Mouse (Mus musculus) spleen, embryonic (tissue): ENCODE results near the gene Cpne2.

Source experiments
- CTCF ChIA-PET: fragments of 350-600 bp; sonication (Branson Sonifier 250); formaldehyde crosslinking; loops from one replicate; lab custom pipeline; 2022; lab: Charles Lee

Cpne2 gene

GRCm38 (mm10) chr8:94534612-94535011 is 1.8 kb downstream of the Cpne2 start:
- CTCF ChIA-PET = interaction anchor here (0.6 kb wide), 1 partner anchor 186 kb away, joined by 4 read pairs; no protein-coding TSS in a partner anchor

DNA sequence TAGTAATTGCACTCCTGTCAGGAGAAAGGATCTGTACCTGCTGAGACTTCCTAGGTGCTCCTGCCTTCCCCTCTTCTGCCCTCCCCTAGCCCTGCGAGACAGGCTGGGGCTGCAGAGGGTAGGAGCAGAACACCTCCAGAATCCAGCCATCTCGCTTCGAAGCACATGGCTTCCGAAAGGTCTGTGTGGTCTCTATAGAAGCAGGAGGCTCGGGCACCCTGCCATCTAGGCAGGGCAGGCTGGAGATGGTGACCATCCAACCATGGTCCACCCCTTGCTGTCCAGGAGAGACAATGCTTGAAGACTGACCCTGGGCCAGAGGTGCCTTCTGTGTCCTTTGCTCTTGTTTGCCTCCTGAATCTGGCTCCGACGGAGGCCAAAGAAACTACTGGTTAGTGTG is 2.8 kb downstream of the Cpne2 start:
- CTCF ChIA-PET = no interaction called here

- CTCF ChIA-PET = no interaction called here
Observed at GRCm38 (mm10) chr8:94537456-94537855, 4.7 kb downstream of the Cpne2 start.

GRCm38 (mm10) chr8:94540025-94540424 is 7.2 kb downstream of the Cpne2 start:
- CTCF ChIA-PET = no interaction called here

DNA sequence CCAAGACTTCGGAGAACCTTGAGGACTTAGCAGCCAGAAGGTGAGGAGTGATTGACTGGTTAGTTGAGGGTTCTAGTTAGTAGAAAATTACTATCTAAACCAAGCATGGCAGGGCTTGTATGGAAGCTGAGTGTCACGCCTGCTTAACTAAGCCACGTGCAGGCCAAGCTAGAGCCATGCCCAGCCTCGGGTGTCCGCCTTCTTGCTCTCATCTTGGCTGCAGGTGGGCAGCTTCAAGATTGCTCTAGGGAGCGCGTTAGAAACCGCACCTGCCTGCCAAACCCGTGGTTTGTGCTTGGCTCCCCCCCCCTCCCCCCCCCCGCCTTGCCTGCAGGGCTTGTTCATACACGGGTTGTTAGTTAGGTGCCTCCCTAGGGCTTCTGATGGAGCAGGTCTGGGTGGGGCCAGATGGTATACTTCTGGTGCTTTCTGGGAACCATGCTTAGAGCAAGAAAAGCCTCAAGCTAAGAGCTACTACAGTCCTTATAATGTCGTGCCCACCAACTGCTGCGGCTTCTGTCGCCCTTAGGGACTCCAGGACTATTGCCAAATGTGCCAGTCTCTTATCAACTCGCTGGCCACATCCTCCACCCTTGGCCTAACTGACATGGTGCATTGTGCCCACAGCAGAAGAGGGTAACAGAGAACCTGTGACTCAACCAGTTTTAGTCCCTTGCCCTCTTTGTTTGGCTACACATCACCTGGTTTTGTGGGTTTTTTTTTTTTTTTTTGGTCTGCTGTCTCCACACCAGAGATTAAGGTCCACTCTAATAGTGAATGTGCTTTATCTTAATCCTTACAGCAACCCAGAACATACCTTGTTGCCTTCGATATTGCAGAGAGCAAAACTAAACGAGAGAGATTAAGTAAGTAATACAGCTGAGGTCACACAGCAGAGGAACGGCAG is 8.4 kb downstream of the Cpne2 start:
- CTCF ChIA-PET = no interaction called here

DNA sequence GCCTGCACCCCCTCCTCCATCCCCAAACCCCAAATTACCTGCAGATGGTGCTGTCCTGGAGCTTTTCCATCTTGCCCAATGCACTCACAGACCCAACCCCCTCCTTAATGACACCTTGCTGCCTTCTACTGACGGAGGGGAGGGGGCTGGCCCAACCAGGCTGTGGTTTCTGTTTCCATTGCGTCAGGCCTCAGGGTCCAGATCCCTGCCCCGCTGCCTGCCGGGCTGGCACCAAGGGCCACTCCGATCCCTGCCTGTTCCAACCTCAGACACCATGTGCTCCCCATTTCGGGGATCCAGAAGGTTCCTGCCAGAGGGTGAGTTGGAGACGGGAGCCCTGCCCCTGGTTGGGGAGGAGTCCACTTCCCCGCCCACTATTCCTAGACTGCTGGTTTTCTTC is 11.2 kb downstream of the Cpne2 start:
- CTCF ChIA-PET = no interaction called here

DNA sequence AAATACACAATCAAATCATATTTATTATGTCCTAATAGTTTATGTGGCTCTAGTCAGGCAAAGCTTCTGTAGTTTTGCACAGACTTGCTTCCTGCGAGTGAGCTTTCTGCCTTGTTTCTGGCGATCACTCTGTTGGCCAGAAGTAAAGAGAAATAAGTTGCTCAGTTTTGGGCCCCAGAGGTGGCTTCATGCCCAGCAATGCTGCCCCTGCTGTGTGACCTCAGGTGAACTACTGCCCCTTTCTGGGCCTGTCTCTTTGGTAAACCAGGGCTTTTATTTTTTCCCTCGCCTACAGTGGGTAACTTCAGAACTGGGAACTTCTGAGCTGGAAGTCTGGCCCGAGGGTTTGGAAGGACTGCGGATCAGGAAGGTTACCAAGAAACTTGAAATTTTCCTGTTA is 16.3 kb downstream of the Cpne2 start:
- CTCF ChIA-PET = no interaction called here

GRCm38 (mm10) chr8:94549482-94549881 is 16.7 kb downstream of the Cpne2 start:
- CTCF ChIA-PET = no interaction called here

DNA sequence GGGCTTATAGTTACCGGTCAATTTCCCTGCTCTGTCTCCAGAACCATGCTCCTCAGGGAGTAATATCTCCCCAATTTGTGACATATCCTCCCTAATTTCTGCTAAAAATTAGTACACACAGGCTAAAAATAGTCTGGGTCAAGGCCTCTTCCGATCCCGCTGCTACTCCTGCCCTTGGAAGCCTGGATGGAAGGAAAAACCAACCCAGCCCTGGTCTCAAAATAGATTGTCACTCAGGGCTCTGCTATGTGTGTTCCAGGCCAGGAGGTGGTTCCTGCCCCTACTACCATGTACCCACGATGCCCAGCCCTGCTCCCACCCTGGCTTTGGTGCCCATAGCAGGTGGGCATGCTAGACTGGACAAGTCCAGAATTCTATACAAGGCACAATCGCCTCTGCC is 17.2 kb downstream of the Cpne2 start:
- CTCF ChIA-PET = no interaction called here

GRCm38 (mm10) chr8:94551471-94552422 is 19.0 kb downstream of the Cpne2 start:
- CTCF ChIA-PET = no interaction called here

GRCm38 (mm10) chr8:94552696-94553095 is 19.9 kb downstream of the Cpne2 start:
- CTCF ChIA-PET = no interaction called here

- CTCF ChIA-PET = no interaction called here
Observed at GRCm38 (mm10) chr8:94557281-94557680, 24.5 kb downstream of the Cpne2 start.

GRCm38 (mm10) chr8:94561256-94561655 is 28.5 kb downstream of the Cpne2 start:
- CTCF ChIA-PET = no interaction called here

GRCm38 (mm10) chr8:94564421-94564820 is 31.6 kb downstream of the Cpne2 start:
- CTCF ChIA-PET = no interaction called here

- CTCF ChIA-PET = no interaction called here
Observed at GRCm38 (mm10) chr8:94566033-94566432, 33.2 kb downstream of the Cpne2 start.

- CTCF ChIA-PET = no interaction called here
Observed at GRCm38 (mm10) chr8:94566446-94567158, 33.8 kb downstream of the Cpne2 start.

GRCm38 (mm10) chr8:94567159-94567849 is 34.5 kb downstream of the Cpne2 start:
- CTCF ChIA-PET = interaction anchor here (0.5 kb wide), 1 partner anchor 294 kb away, joined by 3 read pairs; no protein-coding TSS in a partner anchor

DNA sequence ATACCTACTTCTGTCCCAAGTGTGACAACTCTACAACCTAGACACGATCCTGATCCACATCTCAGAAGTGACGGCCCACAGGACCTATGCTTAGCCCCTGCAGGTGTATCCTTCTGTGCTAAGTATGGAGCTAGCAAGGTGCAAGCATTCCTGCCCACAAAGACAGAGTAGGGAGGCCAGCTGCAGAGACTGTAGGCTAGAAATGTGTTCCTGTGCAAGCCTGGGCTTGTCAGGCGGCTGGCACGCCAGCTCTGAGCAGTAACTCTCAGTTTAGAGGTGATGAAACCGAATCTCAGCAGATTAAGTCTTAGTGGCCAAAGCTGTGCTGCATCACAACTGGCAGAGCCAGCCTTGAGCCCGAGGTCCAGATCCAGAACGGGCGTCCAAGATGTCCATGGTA is 35.3 kb downstream of the Cpne2 start:
- CTCF ChIA-PET = no interaction called here

DNA sequence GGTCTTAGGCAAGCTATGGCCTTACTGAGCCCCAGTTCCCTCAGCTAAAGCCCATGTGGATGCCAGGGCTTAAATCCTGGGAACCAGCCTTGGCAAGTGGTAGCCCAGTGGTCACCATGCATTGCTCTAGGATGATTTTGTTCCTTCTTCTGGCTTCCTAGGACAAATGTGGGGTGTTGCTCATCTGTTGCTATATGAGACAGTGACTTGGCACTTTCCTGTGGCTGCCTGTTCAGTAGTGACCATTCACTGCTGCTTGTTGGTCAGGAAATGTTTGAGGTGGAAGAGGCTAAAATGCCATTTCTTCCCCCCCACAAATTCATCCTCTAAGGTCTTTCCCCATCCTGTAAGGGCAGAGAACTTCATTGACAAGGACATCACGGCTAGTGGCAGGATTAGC is 36.6 kb downstream of the Cpne2 start:
- CTCF ChIA-PET = interaction anchor here (0.5 kb wide), 1 partner anchor 1559 kb away, joined by 4 read pairs; no protein-coding TSS in a partner anchor

GRCm38 (mm10) chr8:94571896-94572295 is 39.1 kb downstream of the Cpne2 start:
- CTCF ChIA-PET = no interaction called here
